Mouse (Mus musculus) kidney, postnatal 0 days (tissue): ENCODE data around the gene Cplane1. TPM values are rescaled to one million over a fixed set of nuclear protein-coding genes. Genes with fewer than 3 reads are reported as not detected.

Experiments used
- ATAC-seq: fragments of 200-750 bp; cut with Nextera tagmentation; replicated peaks from 2 replicates; pipeline ENCODE4 v1.8.0; 2017; ENCODE audit warnings: low read depth, moderate number of reproducible peaks, moderate TSS enrichment, moderate library complexity; ENCODE audit not compliant: low FRiP score
- DNase-seq: peaks from one replicate; pipeline ENCODE4 v3.0.0-alpha.2; 2016; ENCODE audit warnings: low spot score
- H3K27ac ChIP-seq: fragments of 300-500 bp; sonication (generic); 2 replicates; pipeline ENCODE4 v1.5.1; 2014; ENCODE audit warnings: mild to moderate bottlenecking
- H3K27me3 ChIP-seq: fragments of 300-500 bp; sonication (generic); 2 replicates; pipeline ENCODE4 v1.6.1; 2014; ENCODE audit warnings: low read length, mixed read lengths; ENCODE audit not compliant: insufficient read depth
- H3K36me3 ChIP-seq: fragments of 300-500 bp; sonication (generic); 2 replicates; pipeline ENCODE4 v1.6.1; 2014; ENCODE audit warnings: low read length, mixed read lengths; ENCODE audit not compliant: insufficient read depth
- H3K4me1 ChIP-seq: fragments of 300-500 bp; sonication (generic); replicated peaks from 2 replicates; pipeline ENCODE4 v1.6.1; 2014; ENCODE audit warnings: antibody characterized with exemption, low read length, mixed read lengths; ENCODE audit not compliant: insufficient read depth
- H3K4me2 ChIP-seq: fragments of 300-500 bp; sonication (generic); 2 replicates; pipeline ENCODE4 v1.6.1; 2014; ENCODE audit warnings: mild to moderate bottlenecking, low read length, moderate library complexity, mixed read lengths
- H3K4me3 ChIP-seq: fragments of 300-500 bp; sonication (generic); replicated peaks from 2 replicates; pipeline ENCODE4 v1.5.1; 2014; ENCODE audit warnings: low read depth, low read length
- H3K9ac ChIP-seq: fragments of 300-500 bp; sonication (generic); 2 replicates; pipeline ENCODE4 v1.6.1; 2014; ENCODE audit warnings: low read depth, low read length
- H3K9me3 ChIP-seq: fragments of 300-500 bp; sonication (generic); replicated peaks from 2 replicates; pipeline ENCODE4 v1.6.1; 2016; ENCODE audit warnings: low read length, inconsistent platforms, mixed read lengths
- CTCF ChIP-seq: IDR thresholded peaks from 2 replicates; pipeline ENCODE4 v1.5.1; 2016; ENCODE audit warnings: antibody characterized with exemption, low read depth, mild to moderate bottlenecking, moderate library complexity
- WGBS: fragments of 180-500 bp; shearing (Covaris S2); extraction: QIAGEN DNeasy Blood & Tissue Kit; methylation state at CpG from one replicate; pipeline ENCODE4 v1.1.7; 2014; 5-methylcytosine and 5-hydroxymethylcytosine counted together
- polyA plus RNA-seq: library from polyadenylated mRNA; unstranded; fragments of >200 nt; fragmentation: Nextera tagmentation; extraction: Ambion mirVana; gene quantifications from 2 replicates; pipeline ENCODE4 v1.2.1, GENCODE M21; 2015

Cplane1 gene
- polyA plus RNA-seq, 1 experiment from 2014 or later: 5.6 TPM

DNA sequence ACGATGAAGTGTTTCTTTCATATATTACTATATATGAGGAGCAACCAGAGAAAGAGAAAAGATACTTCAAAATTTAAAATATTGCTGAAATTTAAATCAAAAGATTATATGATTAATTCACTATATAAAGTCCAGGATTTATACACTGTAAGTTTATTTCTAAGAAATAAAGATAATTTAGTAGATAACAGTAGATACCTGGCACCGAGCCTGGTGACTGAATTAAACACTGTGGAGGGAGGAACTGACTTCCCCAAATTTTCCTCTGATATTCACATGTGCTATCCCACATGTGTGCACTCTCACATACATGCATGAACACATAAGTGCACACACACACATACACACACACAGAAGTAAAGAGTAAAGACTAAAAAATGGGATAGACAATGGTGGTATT, 113.2 kb downstream of the Cplane1 start:
- 63% methylated on average over 2 of the region's 2 CpGs for WGBS
- Histone ChIP-seq H3K4me2 (no peak overlapping the region), H3K36me3 (no peaks in the 10 kb centered on the region), H3K9me3 (no peaks in the 10 kb centered on the region), H3K9ac (no peak overlapping the region), H3K4me1 (no peaks in the 10 kb centered on the region), H3K27ac (no peak overlapping the region), H3K4me3 (no peak overlapping the region), H3K27me3 (no peaks in the 10 kb centered on the region)
- ATAC-seq (no peak), DNase-seq (no peak)
- no peak for TF ChIP-seq CTCF

DNA sequence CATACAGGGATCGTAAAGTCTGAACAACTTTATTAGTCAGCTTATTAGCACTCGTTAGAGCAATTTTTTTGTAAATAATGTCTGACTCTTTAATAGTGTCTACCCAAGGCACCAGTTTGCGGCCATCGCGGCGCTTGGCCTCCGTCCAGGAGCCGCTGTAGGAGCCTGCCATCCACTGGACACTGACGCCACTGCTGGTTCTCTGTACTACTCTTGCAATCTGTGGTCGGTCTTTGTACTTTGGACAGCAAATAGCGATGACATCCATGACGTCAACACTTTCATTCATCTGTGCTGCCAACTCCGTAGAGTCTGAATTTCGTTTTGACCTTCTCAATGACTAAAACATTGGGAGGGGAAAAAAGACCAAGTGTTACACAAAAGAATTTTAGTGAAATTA, 122.3 kb downstream of the Cplane1 start:
- ATAC-seq (no peak), DNase-seq (no peak)
- no peak overlapping the region for H3K27ac ChIP-seq
- WGBS: 91% methylated on average over 14 of the region's 14 CpGs
- H3K9ac ChIP-seq: no peak overlapping the region
- H3K4me3 ChIP-seq: no peak overlapping the region
- no peak for TF ChIP-seq CTCF
- H3K4me1 ChIP-seq: no peaks in the 10 kb centered on the region
- H3K36me3 ChIP-seq: peaks cover 37% of the 10 kb centered on the region
- H3K9me3 ChIP-seq: no peaks in the 10 kb centered on the region
- H3K4me2 ChIP-seq: no peak overlapping the region
- H3K27me3 ChIP-seq: no peaks in the 10 kb centered on the region

DNA sequence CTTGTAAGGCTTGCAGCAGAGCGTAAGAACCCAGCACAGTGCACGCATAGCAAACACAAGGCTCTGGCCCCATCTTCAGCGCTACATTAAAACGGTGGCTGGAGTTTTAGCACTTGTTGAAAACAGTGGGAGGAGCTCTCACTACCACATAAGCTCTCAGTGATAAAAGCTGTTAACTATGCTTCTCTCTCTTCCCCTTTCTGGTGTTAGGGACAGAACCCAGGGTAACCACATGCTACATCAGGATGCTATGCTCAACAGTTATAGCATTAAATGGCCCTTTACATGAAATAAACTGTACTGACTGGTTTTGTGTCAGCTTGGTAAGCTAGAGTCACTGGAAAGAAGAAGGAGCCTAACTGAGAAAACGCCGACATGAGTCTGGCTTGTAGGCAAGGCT, 125.2 kb downstream of the Cplane1 start:
- no peak overlapping the region for H3K4me2 ChIP-seq
- 91% methylated on average over 6 of the region's 6 CpGs for WGBS
- H3K9me3 ChIP-seq: no peaks in the 10 kb centered on the region
- TF ChIP-seq CTCF: no peak
- no peak overlapping the region for H3K4me3 ChIP-seq
- ATAC-seq (no peak), DNase-seq (no peak)
- H3K27ac ChIP-seq: no peak overlapping the region
- H3K4me1 ChIP-seq: no peaks in the 10 kb centered on the region
- peaks cover 48% of the 10 kb centered on the region for H3K36me3 ChIP-seq
- H3K9ac ChIP-seq: no peak overlapping the region
- H3K27me3 ChIP-seq: no peaks in the 10 kb centered on the region

DNA sequence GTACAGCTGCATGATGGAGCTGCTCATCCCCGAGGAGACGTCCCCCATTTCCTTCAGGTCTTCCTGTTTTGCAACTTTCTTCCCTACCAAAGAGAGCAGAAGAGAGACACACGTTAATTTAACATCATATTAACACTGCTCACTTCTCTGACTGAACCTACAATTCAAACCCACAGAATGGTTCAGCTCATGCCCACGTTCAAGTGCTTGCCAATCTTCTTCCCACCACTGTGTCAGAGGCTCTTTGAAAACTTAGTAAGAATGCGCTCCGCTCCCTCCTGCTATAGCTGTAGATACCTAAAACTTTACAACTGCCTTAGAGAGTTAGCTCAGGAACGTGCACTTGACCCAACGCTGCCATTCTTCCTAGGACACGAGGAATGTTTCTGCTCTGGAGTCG, 134.0 kb downstream of the Cplane1 start:
- ATAC-seq: no peak
- Histone ChIP-seq H3K27me3 (no peaks in the 10 kb centered on the region), H3K4me2 (no peak overlapping the region), H3K4me1 (no peaks in the 10 kb centered on the region), H3K36me3 (peaks cover 40% of the 10 kb centered on the region), H3K4me3 (no peak overlapping the region), H3K27ac (no peak overlapping the region), H3K9ac (no peak overlapping the region), H3K9me3 (no peaks in the 10 kb centered on the region)
- DNase-seq: no peak
- TF ChIP-seq CTCF: no peak
- WGBS: 91% methylated on average over 10 of the region's 10 CpGs

DNA sequence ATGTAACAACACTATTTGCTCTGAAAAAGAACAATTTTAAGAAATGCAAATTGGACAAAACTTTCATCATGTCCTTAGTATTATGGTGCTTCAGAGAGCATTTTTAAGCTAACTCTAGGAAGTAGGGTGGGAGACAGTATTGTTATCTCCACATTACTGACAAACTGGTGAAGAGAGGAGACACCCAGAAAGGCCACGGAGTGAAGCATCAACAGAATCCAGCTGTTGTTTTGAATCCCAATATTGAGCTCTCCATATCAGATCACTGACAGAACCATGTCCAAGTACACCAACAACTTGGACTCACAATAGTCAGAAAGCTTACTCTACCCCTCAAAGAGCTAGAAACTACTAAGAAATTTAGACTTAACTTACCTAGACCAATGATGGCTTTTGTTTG, 136.6 kb downstream of the Cplane1 start:
- WGBS: 89% methylated on average over 1 of the region's 1 CpGs
- no peaks in the 10 kb centered on the region for H3K27me3 ChIP-seq
- peaks cover 31% of the 10 kb centered on the region for H3K36me3 ChIP-seq
- H3K4me3 ChIP-seq: no peak overlapping the region
- H3K4me1 ChIP-seq: no peaks in the 10 kb centered on the region
- no peak overlapping the region for H3K9ac ChIP-seq
- ATAC-seq (no peak), DNase-seq (no peak)
- TF ChIP-seq CTCF: no peak
- H3K9me3 ChIP-seq: no peaks in the 10 kb centered on the region
- no peak overlapping the region for H3K4me2 ChIP-seq
- no peak overlapping the region for H3K27ac ChIP-seq

DNA sequence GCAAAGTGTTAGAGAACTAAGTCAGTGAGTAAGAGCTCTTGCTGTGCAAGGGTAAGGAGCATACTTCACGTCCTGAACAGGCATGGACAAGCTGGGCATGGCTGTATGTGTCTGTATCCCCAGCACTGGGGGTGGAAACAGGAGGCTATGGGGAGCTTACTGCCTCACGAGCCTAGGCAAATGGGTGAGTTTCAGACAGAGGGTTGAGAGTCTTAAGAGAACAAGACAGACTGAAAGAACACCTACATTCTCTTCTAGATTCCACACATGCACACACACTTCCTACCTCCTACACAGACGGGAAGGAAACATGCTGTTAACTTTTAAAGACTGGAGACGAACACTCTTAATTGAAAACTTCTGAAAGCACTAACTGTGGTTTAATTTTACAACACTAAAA, 148.5 kb downstream of the Cplane1 start:
- no peaks in the 10 kb centered on the region for H3K27me3 ChIP-seq
- H3K4me2 ChIP-seq: no peak overlapping the region
- H3K4me1 ChIP-seq: no peaks in the 10 kb centered on the region
- H3K4me3 ChIP-seq: no peak overlapping the region
- TF ChIP-seq CTCF: no peak
- ATAC-seq (no peak), DNase-seq (no peak)
- no peak overlapping the region for H3K27ac ChIP-seq
- H3K9me3 ChIP-seq: no peaks in the 10 kb centered on the region
- peaks cover 37% of the 10 kb centered on the region for H3K36me3 ChIP-seq
- 92% methylated on average over 4 of the region's 4 CpGs for WGBS
- no peak overlapping the region for H3K9ac ChIP-seq

DNA sequence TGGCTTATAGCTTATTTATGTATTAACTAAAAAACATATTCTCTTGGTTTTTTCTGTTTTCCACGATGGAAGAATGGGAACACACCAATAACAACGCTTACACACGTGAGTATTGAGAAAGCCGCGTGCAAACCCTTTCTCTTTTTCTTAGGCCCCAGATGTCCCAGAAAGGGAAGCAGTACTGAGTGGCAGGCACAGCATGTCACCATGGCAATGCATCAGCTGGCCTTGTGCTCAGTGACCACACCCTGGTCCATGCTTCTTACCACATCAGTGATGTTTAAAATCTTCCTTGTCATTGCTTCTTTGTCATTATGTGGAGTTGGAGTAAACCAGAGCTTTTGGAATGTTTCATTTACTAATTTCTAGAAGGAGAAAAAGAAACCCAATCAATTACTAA, 150.3 kb downstream of the Cplane1 start:
- H3K9ac ChIP-seq: no peak overlapping the region
- no peaks in the 10 kb centered on the region for H3K4me1 ChIP-seq
- no peak overlapping the region for H3K4me2 ChIP-seq
- H3K4me3 ChIP-seq: no peak overlapping the region
- DNase-seq (no peak), ATAC-seq (no peak)
- no peak overlapping the region for H3K27ac ChIP-seq
- H3K9me3 ChIP-seq: no peaks in the 10 kb centered on the region
- no peak for TF ChIP-seq CTCF
- peaks cover 37% of the 10 kb centered on the region for H3K36me3 ChIP-seq
- H3K27me3 ChIP-seq: no peaks in the 10 kb centered on the region
- 95% methylated on average over 5 of the region's 5 CpGs for WGBS

Other genes with a start within 250 kb of the Cplane1 start
- 39.5 and 46.3 TPM in 2 replicates for gene Wdr70, start 69.9 kb upstream of the Cplane1 start, polyA plus RNA-seq
- 7.2 and 8.3 TPM in 2 replicates for gene Nup155, start 59.8 kb upstream of the Cplane1 start, polyA plus RNA-seq